Mouse (Mus musculus) frontal cortex, adult 2 months (tissue): ENCODE measurements around the gene Arhgap32. TPM values are rescaled to one million over a fixed set of nuclear protein-coding genes. Genes with fewer than 3 reads are reported as not detected.

Experiments
- polyA plus RNA-seq: library from polyadenylated mRNA; depleted of rRNA; stranded (reverse); fragments of >200 nt; gene quantifications from 2 replicates; pipeline ENCODE4 v1.2.3, GENCODE M21; 2012; rRNA removed

Arhgap32 gene
- polyA plus RNA-seq, 1 experiment: 54.9 TPM

Other genes with a start within 250 kb of the Arhgap32 start
- gene Barx2, start 202.7 kb upstream of the Arhgap32 start, polyA plus RNA-seq: 1.4 and 1.6 TPM in 2 replicates
- gene Kcnj5, start 228.2 kb downstream of the Arhgap32 start, polyA plus RNA-seq: 0.18 and 0.29 TPM in 2 replicates